Mouse (Mus musculus) C2C12 (cell line): ENCODE measurements around the gene Nrxn3. TPM values are rescaled to one million over a fixed set of nuclear protein-coding genes. Genes with fewer than 3 reads are reported as not detected.

Source experiments
- H3K27me3 ChIP-seq: one replicate; pipeline ENCODE4 v1.6.1; 2011; ENCODE audit not compliant: control insufficient read depth, insufficient read depth, insufficient read length
- H3K36me3 ChIP-seq: one replicate; pipeline ENCODE4 v1.6.1; 2011; ENCODE audit not compliant: control insufficient read depth, insufficient read depth
- H3K4me3 ChIP-seq: one replicate; pipeline ENCODE4 v1.5.1; 2011; ENCODE audit warnings: mild to moderate bottlenecking, control low read depth; ENCODE audit not compliant: poor library complexity, insufficient read depth, severe bottlenecking
- H3K79me2 ChIP-seq: one replicate; pipeline ENCODE4 v1.6.1; 2011; ENCODE audit not compliant: control insufficient read depth, insufficient read depth
- H3K79me3 ChIP-seq: one replicate; pipeline ENCODE4 v1.6.1; 2011; ENCODE audit warnings: low read depth, control low read depth
- H3ac ChIP-seq: one replicate; pipeline ENCODE3; 2011; ENCODE audit warnings: low read depth; ENCODE audit not compliant: control insufficient read depth, insufficient read length
- CEBPB ChIP-seq: IDR thresholded peaks from one replicate; pipeline ENCODE4 v1.6.1; 2011; ENCODE audit warnings: low read depth, mild to moderate bottlenecking, control low read depth, moderate library complexity
- CTCF ChIP-seq: IDR thresholded peaks from one replicate; pipeline ENCODE4 v1.5.1; 2011; ENCODE audit not compliant: control insufficient read depth, insufficient read depth, insufficient read length
- FOSL1 ChIP-seq: IDR thresholded peaks from one replicate; pipeline ENCODE4 v1.8.0; 2011; ENCODE audit warnings: mild to moderate bottlenecking, low read length; ENCODE audit not compliant: poor library complexity, insufficient read depth, severe bottlenecking
- MAX ChIP-seq: IDR thresholded peaks from one replicate; pipeline ENCODE4 v1.6.1; 2011; ENCODE audit warnings: mild to moderate bottlenecking, control low read depth
- MYOD1 ChIP-seq: IDR thresholded peaks from one replicate; pipeline ENCODE4 v1.6.1; 2011; ENCODE audit warnings: low read depth; ENCODE audit not compliant: control insufficient read depth, insufficient read length
- MYOG ChIP-seq: IDR thresholded peaks from one replicate; pipeline ENCODE4 v1.6.1; 2011; ENCODE audit not compliant: control insufficient read depth, insufficient read length; ENCODE audit errors: extremely low read depth
- USF1 ChIP-seq: IDR thresholded peaks from one replicate; pipeline ENCODE4 v1.6.1; 2011; ENCODE audit warnings: low read depth, mild to moderate bottlenecking, control low read depth, moderate library complexity
- polyA plus RNA-seq: library from polyadenylated mRNA; unstranded; fragments of >200 nt; fragmentation: generic; extraction: Trizol; gene quantifications from one replicate; pipeline ENCODE4 v1.2.1, GENCODE M21; 2012; ENCODE audit warnings: missing spikeins

Nrxn3 gene
- polyA plus RNA-seq, 1 experiment: 0.01 TPM

- no peaks in the 10 kb centered on the region for H3K27me3 ChIP-seq
- no peaks in the 10 kb centered on the region for H3K36me3 ChIP-seq
- TF ChIP-seq CEBPB (no peak), MYOD1 (no peak), MYOG (no peak), MAX (no peak), FOSL1 (no peak), USF1 (no peak), CTCF (no peak)
- no peaks in the 10 kb centered on the region for H3K79me3 ChIP-seq
- no peaks in the 10 kb centered on the region for H3K79me2 ChIP-seq
- H3K4me3 ChIP-seq: no peak overlapping the region
- no peak overlapping the region for H3ac ChIP-seq
These were observed 177.5 kb downstream of the Nrxn3 start for GRCm38 (mm10) chr12:88900014-88900727.

GRCm38 (mm10) chr12:88900728-88901080, 178.0 kb downstream of the Nrxn3 start:
- no peaks in the 10 kb centered on the region for H3K79me2 ChIP-seq
- TF ChIP-seq MYOD1 (no peak), USF1 (no peak), FOSL1 (no peak), CEBPB (no peak), MAX (no peak), CTCF (no peak), MYOG (no peak)
- H3K36me3 ChIP-seq: no peaks in the 10 kb centered on the region
- H3ac ChIP-seq: no peak overlapping the region
- no peaks in the 10 kb centered on the region for H3K27me3 ChIP-seq
- no peak overlapping the region for H3K4me3 ChIP-seq
- H3K79me3 ChIP-seq: no peaks in the 10 kb centered on the region

DNA sequence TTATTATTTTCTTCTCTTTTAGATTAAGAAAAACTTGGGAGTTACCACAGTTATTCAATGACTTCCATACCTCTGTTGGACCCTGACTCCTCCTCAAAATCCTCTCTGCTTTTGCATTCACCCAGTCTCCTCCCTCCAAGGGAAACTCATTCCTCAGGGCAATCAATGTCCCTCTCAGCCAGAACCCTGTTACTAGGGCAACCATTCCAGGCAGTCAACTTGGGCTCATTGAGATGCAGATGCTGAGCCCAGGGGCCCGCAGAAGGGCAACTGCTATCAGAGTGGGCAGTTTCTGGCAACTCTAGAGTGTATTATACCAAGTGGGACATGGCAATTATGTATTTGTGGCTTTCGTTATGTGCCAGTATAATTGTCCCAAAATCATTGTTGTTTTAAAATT, 188.1 kb downstream of the Nrxn3 start:
- no peak overlapping the region for H3K4me3 ChIP-seq
- no peaks in the 10 kb centered on the region for H3K36me3 ChIP-seq
- H3K79me2 ChIP-seq: no peaks in the 10 kb centered on the region
- no peak overlapping the region for H3ac ChIP-seq
- TF ChIP-seq MAX (no peak), MYOD1 (no peak), MYOG (no peak), CEBPB (no peak), FOSL1 (no peak), USF1 (no peak), CTCF (no peak)
- no peaks in the 10 kb centered on the region for H3K79me3 ChIP-seq
- no peaks in the 10 kb centered on the region for H3K27me3 ChIP-seq

- TF ChIP-seq CTCF (no peak), MAX (no peak), CEBPB (no peak), MYOG (no peak), FOSL1 (no peak), USF1 (no peak), MYOD1 (no peak)
- no peaks in the 10 kb centered on the region for H3K36me3 ChIP-seq
- no peak overlapping the region for H3ac ChIP-seq
These were observed 194.1 kb downstream of the Nrxn3 start for GRCm38 (mm10) chr12:88916752-88917151.

GRCm38 (mm10) chr12:88924896-88925295, 202.2 kb downstream of the Nrxn3 start:
- H3K36me3 ChIP-seq: no peaks in the 10 kb centered on the region
- no peak overlapping the region for H3ac ChIP-seq
- no peaks in the 10 kb centered on the region for H3K79me2 ChIP-seq
- no peak overlapping the region for H3K4me3 ChIP-seq
- no peak for TF ChIP-seq MAX
- no peak for TF ChIP-seq CEBPB
- no peak for TF ChIP-seq MYOD1
- no peak for TF ChIP-seq FOSL1
- no peak for TF ChIP-seq USF1
- no peak for TF ChIP-seq MYOG
- TF ChIP-seq CTCF: no peak
- H3K27me3 ChIP-seq: no peaks in the 10 kb centered on the region
- no peaks in the 10 kb centered on the region for H3K79me3 ChIP-seq

More at GRCm38 (mm10) chr12:88916752-88917151, 194.1 kb downstream of the Nrxn3 start:
- H3K79me2 ChIP-seq: no peaks in the 10 kb centered on the region
- no peaks in the 10 kb centered on the region for H3K27me3 ChIP-seq
- H3K79me3 ChIP-seq: no peaks in the 10 kb centered on the region
- no peak overlapping the region for H3K4me3 ChIP-seq

DNA sequence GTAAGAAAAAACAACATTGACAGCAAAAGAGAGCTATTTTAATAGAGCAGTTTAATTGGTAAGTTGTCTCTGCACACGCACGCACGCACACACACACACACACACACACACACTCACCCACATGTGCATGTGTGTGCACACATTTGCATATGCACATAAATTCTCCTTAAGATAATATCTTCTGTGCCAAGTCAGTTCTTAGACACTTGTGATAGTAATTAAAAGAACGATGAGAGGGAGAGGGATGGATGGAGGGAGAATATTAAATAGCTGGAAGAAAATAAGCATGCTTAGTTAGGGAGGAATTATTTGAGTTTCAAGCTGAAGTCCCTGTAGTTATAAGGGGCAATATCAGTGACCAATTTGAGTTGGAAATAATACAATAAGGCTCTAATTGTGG, 203.6 kb downstream of the Nrxn3 start:
- no peak for TF ChIP-seq FOSL1
- TF ChIP-seq USF1: no peak
- no peak for TF ChIP-seq MYOG
- TF ChIP-seq MAX: no peak
- no peak for TF ChIP-seq MYOD1
- no peak for TF ChIP-seq CEBPB
- no peak for TF ChIP-seq CTCF
- H3K79me2 ChIP-seq: no peaks in the 10 kb centered on the region
- H3K36me3 ChIP-seq: no peaks in the 10 kb centered on the region
- H3ac ChIP-seq: no peak overlapping the region
- H3K27me3 ChIP-seq: no peaks in the 10 kb centered on the region
- H3K79me3 ChIP-seq: no peaks in the 10 kb centered on the region
- no peak overlapping the region for H3K4me3 ChIP-seq
